Mouse (Mus musculus) ES-E14 (cell line): ENCODE results near the gene Arid2. TPM values are rescaled to one million over a fixed set of nuclear protein-coding genes. Genes with fewer than 3 reads are reported as not detected.
A peak's percentile ranks its signal among the peaks of the same experiment; 100 is the strongest.

ENCODE experiments used
- DNase-seq: peaks from one replicate; pipeline ENCODE4 v3.0.0-alpha.2; 2013; ENCODE audit warnings: low read depth, low spot score
- H3K27ac ChIP-seq: 2 replicates; pipeline ENCODE4 v1.5.1; 2012; ENCODE audit warnings: low read depth, mild to moderate bottlenecking, low read length, moderate library complexity, mixed read lengths; ENCODE audit not compliant: poor library complexity, insufficient read depth, severe bottlenecking
- H3K36me3 ChIP-seq: 2 replicates; pipeline ENCODE4 v1.6.1; 2012; ENCODE audit warnings: mild to moderate bottlenecking, low read length, moderate library complexity, mixed read lengths; ENCODE audit not compliant: control insufficient read depth, poor library complexity, insufficient read depth, severe bottlenecking
- H3K4me1 ChIP-seq, 2 experiments: fragments of 150-350 bp in 1 of 2; sonication (generic) in 1 of 2; 2 replicates each; pipeline ENCODE4 v1.6.1; 2012; ENCODE audit warnings: low read length in 2 of 2, mild to moderate bottlenecking in 1 of 2, mixed read lengths in 1 of 2; ENCODE audit not compliant: control insufficient read depth in 2 of 2, insufficient read depth in 2 of 2, poor library complexity in 1 of 2
- H3K4me3 ChIP-seq, 2 experiments: fragments of 150-350 bp in 1 of 2; sonication (generic) in 1 of 2; 2 replicates each; pipeline ENCODE4 v1.5.1; 2012; ENCODE audit warnings: low read length in 2 of 2, low read depth in 1 of 2, mild to moderate bottlenecking in 1 of 2, mixed read lengths in 1 of 2; ENCODE audit not compliant: insufficient read depth in 1 of 2, poor library complexity in 1 of 2, severe bottlenecking in 1 of 2
- H3K9ac ChIP-seq: 2 replicates; pipeline ENCODE4 v1.6.1; 2012; ENCODE audit warnings: low read depth, mild to moderate bottlenecking, low read length, mixed read lengths; ENCODE audit not compliant: poor library complexity, insufficient read depth, severe bottlenecking
- H3K9me3 ChIP-seq: fragments of 150-350 bp; sonication (generic); 2 replicates; pipeline ENCODE4 v1.6.1; 2012; ENCODE audit warnings: low read depth, mild to moderate bottlenecking, low read length; ENCODE audit not compliant: control insufficient read depth, insufficient read depth
- CHD2 ChIP-seq: IDR thresholded peaks from 2 replicates; pipeline ENCODE4 v1.6.1; 2014; ENCODE audit warnings: mild to moderate bottlenecking, low read depth, low read length, inconsistent platforms
- HCFC1 ChIP-seq: IDR thresholded peaks from 2 replicates; pipeline ENCODE4 v1.6.1; 2012; ENCODE audit warnings: low read length, inconsistent platforms, borderline replicate concordance; ENCODE audit not compliant: insufficient read depth
- MAFK ChIP-seq: IDR thresholded peaks from 2 replicates; pipeline ENCODE4 v1.6.1; 2014; ENCODE audit warnings: mild to moderate bottlenecking, low read depth, low read length, inconsistent platforms; ENCODE audit not compliant: insufficient read depth
- ZC3H11A ChIP-seq: IDR thresholded peaks from 2 replicates; pipeline ENCODE4 v1.6.1; 2012; ENCODE audit warnings: low read depth, mild to moderate bottlenecking, inconsistent platforms, low read length, borderline replicate concordance
- ZNF384 ChIP-seq: IDR thresholded peaks from 2 replicates; pipeline ENCODE4 v1.6.1; 2012; ENCODE audit warnings: low read depth, low read length, inconsistent platforms
- in situ Hi-C, 2 experiments: fragments of 600-800 bp; cut with MboI; formaldehyde crosslinking; loops; one replicate each; pipeline ENCODE4 v1.15.1; 2025; ENCODE audit warnings: low sequenced_read_pairs in 2 of 2, inconsistent platforms in 1 of 2; ENCODE audit not compliant: unreplicated experiment in 2 of 2
- total RNA-seq: library from RNA; depleted of rRNA; stranded (reverse); fragments of 300-350 nt; gene quantifications from 2 replicates; pipeline ENCODE4 v1.2.3, GENCODE M21; 2012

Gene Arid2
- total RNA-seq, 1 experiment = 33.2 TPM

- no peaks in the 10 kb centered on the region for H3K9me3 ChIP-seq
- peaks cover 0 to 26% of the 10 kb centered on the region in 2 experiments; a peak in 3 of 4 replicates for H3K4me1 ChIP-seq
- in situ Hi-C loops = no loop called here
- no peaks in the 10 kb centered on the region for H3K36me3 ChIP-seq
- TF ChIP-seq ZNF384 (no peak), HCFC1 (no peak), ZC3H11A (no peak), MAFK (no peak), CHD2 (no peak)
- no peak for DNase-seq
- H3K9ac ChIP-seq = peak overlapping the region; percentile 64; the same call in 1 of the 2 replicates
- H3K4me3 ChIP-seq = peak overlapping the region; percentile 33 to 37
- peak overlapping the region; percentile 60; the same call in 1 of the 2 replicates for H3K27ac ChIP-seq
Observed at GRCm38 (mm10) chr15:96254356-96254755, 33.0 kb upstream of the Arid2 start.

- Histone ChIP-seq H3K9me3 (no peaks in the 10 kb centered on the region), H3K4me1 (peaks cover 0 to 15% of the 10 kb centered on the region in 2 experiments; a peak in 2 of 4 replicates), H3K4me3 (no peak overlapping the region), H3K27ac (no peak overlapping the region), H3K9ac (no peak overlapping the region), H3K36me3 (no peaks in the 10 kb centered on the region)
- TF ChIP-seq MAFK (no peak), CHD2 (no peak), HCFC1 (no peak), ZC3H11A (no peak), ZNF384 (no peak)
- in situ Hi-C loops = no loop called here
- no peak for DNase-seq
Observed at GRCm38 (mm10) chr15:96257781-96258180, 29.5 kb upstream of the Arid2 start.

- Histone ChIP-seq H3K27ac (no peak overlapping the region), H3K9ac (no peak overlapping the region), H3K4me1 (peaks cover 0 to 3% of the 10 kb centered on the region in 2 experiments; a peak in 1 of 4 replicates), H3K36me3 (no peaks in the 10 kb centered on the region), H3K4me3 (no peak overlapping the region), H3K9me3 (no peaks in the 10 kb centered on the region)
- DNase-seq = no peak
- in situ Hi-C loops = no loop called here
- TF ChIP-seq MAFK (no peak), ZNF384 (no peak), CHD2 (no peak)
Observed at GRCm38 (mm10) chr15:96264614-96265013, 22.7 kb upstream of the Arid2 start.

GRCm38 (mm10) chr15:96267933-96268332, 19.4 kb upstream of the Arid2 start:
- DNase-seq = no peak
- Histone ChIP-seq H3K9ac (no peak overlapping the region), H3K4me1 (peaks cover 0 to 8% of the 10 kb centered on the region in 2 experiments; a peak in 3 of 4 replicates), H3K27ac (no peak overlapping the region), H3K36me3 (no peaks in the 10 kb centered on the region), H3K9me3 (no peaks in the 10 kb centered on the region), H3K4me3 (no peak overlapping the region)
- in situ Hi-C loops = no loop called here
- TF ChIP-seq MAFK = no peak

GRCm38 (mm10) chr15:96268610-96269009, 18.7 kb upstream of the Arid2 start:
- H3K36me3 ChIP-seq = no peaks in the 10 kb centered on the region
- no peak overlapping the region for H3K27ac ChIP-seq
- TF ChIP-seq ZC3H11A = no peak
- TF ChIP-seq CHD2 = no peak
- no peak for TF ChIP-seq MAFK
- no peak for TF ChIP-seq ZNF384
- TF ChIP-seq HCFC1 = no peak
- in situ Hi-C loops = no loop called here
- H3K9ac ChIP-seq = no peak overlapping the region
- DNase-seq = no peak
- no peak overlapping the region for H3K4me3 ChIP-seq
- peaks cover 0 to 8% of the 10 kb centered on the region in 2 experiments; a peak in 3 of 4 replicates for H3K4me1 ChIP-seq
- no peaks in the 10 kb centered on the region for H3K9me3 ChIP-seq
